Mouse (Mus musculus): ENCODE measurements around the gene Ampd3. TPM values are rescaled to one million over a fixed set of nuclear protein-coding genes. Genes with fewer than 3 reads are reported as not detected.

Ampd3 gene
- polyA plus RNA-seq (2017; shearing (Covaris generic)): 23.4 TPM

DNA sequence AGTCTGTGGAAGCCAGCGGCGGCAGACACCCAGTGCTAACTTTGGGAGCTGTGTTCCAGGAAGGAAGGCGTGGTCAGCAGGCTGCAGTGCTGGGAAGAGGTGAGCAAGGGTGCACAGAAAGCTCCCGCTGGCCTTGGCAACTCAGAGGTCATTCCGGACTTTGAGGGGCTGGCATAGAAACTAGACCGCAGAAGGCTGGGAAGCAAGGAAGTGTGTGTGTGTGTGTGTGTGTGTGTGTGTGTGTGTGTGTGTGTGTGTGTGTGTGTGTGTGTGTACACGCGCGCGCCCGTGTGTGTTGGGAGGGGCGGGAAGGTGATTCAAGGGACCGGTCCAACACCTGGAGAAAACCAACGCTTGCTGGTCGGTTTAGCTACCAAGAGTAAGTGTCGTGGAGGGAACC is at the start of gene Ampd3:
TSS of gene Ampd3 (plus strand) at position 206 of the 400 bp plus-strand sequence.

GRCm38 (mm10) chr7:110843916-110844874 is 76.2 kb downstream of the Ampd3 start, which contains the start of gene Rnf141:
Gene Rnf141, minus strand, starts transcription at chr7:110844457.

Other genes with a start within 250 kb of the Ampd3 start
- gene Sbf2, start 153.3 kb upstream of the Ampd3 start, polyA plus RNA-seq (2017; shearing (Covaris generic)): 10.1 TPM
- not detected for gene Adm, start 140.5 kb upstream of the Ampd3 start, polyA plus RNA-seq (2017; shearing (Covaris generic))
- gene Rnf141, start 76.3 kb downstream of the Ampd3 start, polyA plus RNA-seq (2017; shearing (Covaris generic)): 13.7 TPM
- 0.06 TPM for gene Lyve1, start 95.0 kb downstream of the Ampd3 start, polyA plus RNA-seq (2017; shearing (Covaris generic))
- gene Mrvi1, start 214.3 kb downstream of the Ampd3 start, polyA plus RNA-seq (2017; shearing (Covaris generic)): 1.3 TPM

All from CD4-positive, CD25-positive, alpha-beta regulatory T cell (primary cell).